ENCODE assay signal across 8 mouse cellular contexts in genomic region chr14:51088166-51088969, GRCm38 (mm10). TPM values are rescaled to one million over a fixed set of nuclear protein-coding genes. Genes with fewer than 3 reads are reported as not detected.
DNase-seq lines count a peak whose midpoint lies in the region; ATAC-seq and TF ChIP-seq lines count a peak whose summit lies in the region.

No protein-coding gene starts in this region.

- no peak for TF ChIP-seq POLR2A in spleen, adult 2 months (IDR thresholded peaks at IDR 0.05; ENCODE audit: low read depth, low read length)

- H3K27ac ChIP-seq in embryonic facial prominence, embryonic 13.5 days = peak overlapping the region; percentile 82
- peak overlapping the region; percentile 85 for H3K27ac ChIP-seq in limb, embryonic 13.5 days
- peak overlapping the region; percentile 46 for H3K27ac ChIP-seq in midbrain, embryonic 14.5 days (replicated peaks; ENCODE audit: low read depth, low read length)
- H3K27ac ChIP-seq in spleen, adult 2 months (ENCODE audit: insufficient read depth, low read length) = peak overlapping the region; percentile 83

- WGBS in embryonic facial prominence, embryonic 13.5 days = 1% methylated on average over 23 of the region's 23 CpGs
- WGBS in limb, embryonic 13.5 days = 1% methylated on average over 23 of the region's 23 CpGs
- WGBS in midbrain, embryonic 14.5 days = under 1% methylated on average over 23 of the region's 23 CpGs
- 4% methylated on average over 23 of the region's 23 CpGs for WGBS in spleen, adult 2 months

- H3K4me2 ChIP-seq in embryonic facial prominence, embryonic 13.5 days = peak overlapping the region; percentile 73
- H3K4me2 ChIP-seq in limb, embryonic 13.5 days (replicated peaks) = peak overlapping the region; percentile 74
- peak overlapping the region; percentile 76 for H3K4me2 ChIP-seq in midbrain, embryonic 14.5 days (ENCODE audit: low read length)

- H3K4me3 ChIP-seq in embryonic facial prominence, embryonic 13.5 days = peak overlapping the region; percentile 73
- H3K4me3 ChIP-seq in limb, embryonic 13.5 days = peak overlapping the region; percentile 70
- H3K4me3 ChIP-seq in midbrain, embryonic 14.5 days (replicated peaks; ENCODE audit: low read depth, low read length) = peak overlapping the region; percentile 67
- H3K4me3 ChIP-seq in spleen, adult 2 months (ENCODE audit: extremely low read depth, insufficient read depth, insufficient read length) = peak overlapping the region; percentile 85

- H3K36me3 ChIP-seq in embryonic facial prominence, embryonic 13.5 days = no peaks in the 10 kb centered on the region
- no peaks in the 10 kb centered on the region for H3K36me3 ChIP-seq in limb, embryonic 13.5 days
- no peaks in the 10 kb centered on the region for H3K36me3 ChIP-seq in midbrain, embryonic 14.5 days (ENCODE audit: control insufficient read depth, insufficient read depth, low read length)
- no peaks in the 10 kb centered on the region for H3K36me3 ChIP-seq in spleen, adult 2 months (ENCODE audit: control insufficient read depth, insufficient read depth, low read length)

- no peaks in the 10 kb centered on the region for H3K9me3 ChIP-seq in embryonic facial prominence, embryonic 13.5 days
- H3K9me3 ChIP-seq in limb, embryonic 13.5 days = no peaks in the 10 kb centered on the region
- H3K9me3 ChIP-seq in midbrain, embryonic 14.5 days (ENCODE audit: control insufficient read depth, low read length) = no peaks in the 10 kb centered on the region

- no peak for TF ChIP-seq CTCF in spleen, adult 2 months (IDR thresholded peaks at IDR 0.05; ENCODE audit: extremely low read depth, insufficient read depth, insufficient read length, insufficient replicate concordance)

- peak overlapping the region; percentile 72 for H3K9ac ChIP-seq in embryonic facial prominence, embryonic 13.5 days
- H3K9ac ChIP-seq in limb, embryonic 13.5 days = peak overlapping the region; percentile 70
- peak overlapping the region; percentile 59 for H3K9ac ChIP-seq in midbrain, embryonic 14.5 days (replicated peaks; ENCODE audit: low read length)

- DNase-seq in B cell, adult 2 months = peak; percentile 90 to 91
- peak; percentile 32 to 52 for DNase-seq in adrenal gland, postnatal 4 days (ENCODE audit: low spot score in 2 of 2)
- DNase-seq in heart, adult 9 months (ENCODE audit: low spot score in 2 of 2) = peak; percentile 78 to 92
- DNase-seq in kidney, adult 9 months = peak; percentile 91
- peak; percentile 86 for DNase-seq in midbrain, embryonic 14.5 days
- DNase-seq in spleen, adult 2 months (ENCODE audit: low read depth in 1 of 2, low spot score in 2 of 2) = peak; percentile 63 to 77

- 0 out of 2 replicates have a peak, but pooled peaks have one; percentile 28 for ATAC-seq in embryonic facial prominence, embryonic 13.5 days (ENCODE audit: insufficient number of reproducible peaks, insufficient read depth, low FRiP score, low TSS enrichment, low read depth)
- ATAC-seq in limb, embryonic 13.5 days (ENCODE audit: low FRiP score, low read depth) = peak; percentile 25
- ATAC-seq in midbrain, embryonic 14.5 days (ENCODE audit: low FRiP score, low TSS enrichment) = peak; percentile 55

- peaks cover 6% of the 10 kb centered on the region; the same call in 1 of the 2 replicates for H3K4me1 ChIP-seq in embryonic facial prominence, embryonic 13.5 days
- H3K4me1 ChIP-seq in limb, embryonic 13.5 days = peaks cover 18% of the 10 kb centered on the region; the same call in 1 of the 2 replicates
- 0 out of 2 replicates have a peak, but pooled peaks cover 6% of the 10 kb centered on the region for H3K4me1 ChIP-seq in midbrain, embryonic 14.5 days (ENCODE audit: control insufficient read depth, insufficient read depth, low read length)
- H3K4me1 ChIP-seq in spleen, adult 2 months (ENCODE audit: control insufficient read depth, insufficient read depth, insufficient read length) = no peaks in the 10 kb centered on the region

- H3K27me3 ChIP-seq in embryonic facial prominence, embryonic 13.5 days = no peaks in the 10 kb centered on the region
- H3K27me3 ChIP-seq in limb, embryonic 13.5 days = peaks cover 11% of the 10 kb centered on the region
- H3K27me3 ChIP-seq in midbrain, embryonic 14.5 days (ENCODE audit: control insufficient read depth, insufficient read depth, low read length) = peaks cover 10% of the 10 kb centered on the region
- no peaks in the 10 kb centered on the region for H3K27me3 ChIP-seq in spleen, adult 2 months (ENCODE audit: control insufficient read depth, insufficient read depth, low read length)

RNA-seq across cellular contexts. Expression of gene Rnase4, which starts 2.5 kb away (rescaled TPM):
- 10 to 100 TPM; 59.1 to 73.4 TPM for total RNA-seq in adrenal gland, postnatal 4 days (2021)
- 27.4 and 27.6 TPM in 2 replicates for polyA plus RNA-seq in embryonic facial prominence, embryonic 13.5 days (2015; fragmentation: Nextera tagmentation; extraction: Ambion mirVana)
- polyA plus RNA-seq in limb, embryonic 13.5 days (2015; fragmentation: Nextera tagmentation; extraction: Ambion mirVana) = 30.2 and 31.4 TPM in 2 replicates
- 9.6 and 12.7 TPM in 2 replicates for polyA plus RNA-seq in midbrain, embryonic 14.5 days (2014; fragmentation: Nextera tagmentation; extraction: Ambion mirVana)
- 18.2 TPM in 2 replicates for polyA plus RNA-seq in spleen, adult 2 months (2012; rRNA removed)

RNA-seq across cellular contexts. Expression of gene Ang, which starts 2.6 kb away (rescaled TPM):
- 10 to 100 TPM in 1 of 2 experiments, 1 to 10 TPM in 1; 9.9 to 10.7 TPM for total RNA-seq in adrenal gland, postnatal 4 days (2021)
- 4.6 and 5.7 TPM in 2 replicates for polyA plus RNA-seq in embryonic facial prominence, embryonic 13.5 days (2015; fragmentation: Nextera tagmentation; extraction: Ambion mirVana)
- polyA plus RNA-seq in limb, embryonic 13.5 days (2015; fragmentation: Nextera tagmentation; extraction: Ambion mirVana) = 6.7 and 7.6 TPM in 2 replicates
- polyA plus RNA-seq in midbrain, embryonic 14.5 days (2014; fragmentation: Nextera tagmentation; extraction: Ambion mirVana) = 1.5 and 2.7 TPM in 2 replicates
- polyA plus RNA-seq in spleen, adult 2 months (2012; rRNA removed) = 2.8 and 3.5 TPM in 2 replicates

RNA-seq across cellular contexts. Expression of gene Olfr750, which starts 14.1 kb away (rescaled TPM):
- total RNA-seq in adrenal gland, postnatal 4 days (2021) = not detected
- polyA plus RNA-seq in embryonic facial prominence, embryonic 13.5 days (2015; fragmentation: Nextera tagmentation; extraction: Ambion mirVana) = not detected in 2 replicates
- polyA plus RNA-seq in limb, embryonic 13.5 days (2015; fragmentation: Nextera tagmentation; extraction: Ambion mirVana) = 0.03 TPM in 1 of 2 replicates, not detected in the other
- 0.11 TPM in 1 of 2 replicates, not detected in the other for polyA plus RNA-seq in midbrain, embryonic 14.5 days (2014; fragmentation: Nextera tagmentation; extraction: Ambion mirVana)
- not detected in 2 replicates for polyA plus RNA-seq in spleen, adult 2 months (2012; rRNA removed)

RNA-seq across cellular contexts. Expression of gene Eddm3b, which starts 25.9 kb away (rescaled TPM):
- total RNA-seq in adrenal gland, postnatal 4 days (2021) = under 1 TPM in 1 of 2 experiments, not detected in 1; 0.28 TPM
- not detected in 2 replicates for polyA plus RNA-seq in embryonic facial prominence, embryonic 13.5 days (2015; fragmentation: Nextera tagmentation; extraction: Ambion mirVana)
- polyA plus RNA-seq in limb, embryonic 13.5 days (2015; fragmentation: Nextera tagmentation; extraction: Ambion mirVana) = not detected in 2 replicates
- polyA plus RNA-seq in midbrain, embryonic 14.5 days (2014; fragmentation: Nextera tagmentation; extraction: Ambion mirVana) = not detected in 2 replicates
- not detected in 2 replicates for polyA plus RNA-seq in spleen, adult 2 months (2012; rRNA removed)

RNA-seq across cellular contexts. Expression of gene Rnase12, which starts 30.9 kb away (rescaled TPM):
- total RNA-seq in adrenal gland, postnatal 4 days (2021) = under 1 TPM in 1 of 2 experiments, not detected in 1; 0.64 TPM
- not detected in 2 replicates for polyA plus RNA-seq in embryonic facial prominence, embryonic 13.5 days (2015; fragmentation: Nextera tagmentation; extraction: Ambion mirVana)
- not detected in 2 replicates for polyA plus RNA-seq in limb, embryonic 13.5 days (2015; fragmentation: Nextera tagmentation; extraction: Ambion mirVana)
- 0.34 and 0.59 TPM in 2 replicates for polyA plus RNA-seq in midbrain, embryonic 14.5 days (2014; fragmentation: Nextera tagmentation; extraction: Ambion mirVana)
- polyA plus RNA-seq in spleen, adult 2 months (2012; rRNA removed) = 0.68 and 1.1 TPM in 2 replicates

Comparison
In these comparisons a context has a peak if more than half of its experiments do, and no peak if none do; other contexts are left out.
1. Peak in every context shown above with its lines: DNase-seq, ATAC-seq, H3K4me3 ChIP-seq and H3K27ac ChIP-seq.